Mouse (Mus musculus): Measurements from ENCODE around the gene Slc52a3.

The Slc52a3 gene

DNA sequence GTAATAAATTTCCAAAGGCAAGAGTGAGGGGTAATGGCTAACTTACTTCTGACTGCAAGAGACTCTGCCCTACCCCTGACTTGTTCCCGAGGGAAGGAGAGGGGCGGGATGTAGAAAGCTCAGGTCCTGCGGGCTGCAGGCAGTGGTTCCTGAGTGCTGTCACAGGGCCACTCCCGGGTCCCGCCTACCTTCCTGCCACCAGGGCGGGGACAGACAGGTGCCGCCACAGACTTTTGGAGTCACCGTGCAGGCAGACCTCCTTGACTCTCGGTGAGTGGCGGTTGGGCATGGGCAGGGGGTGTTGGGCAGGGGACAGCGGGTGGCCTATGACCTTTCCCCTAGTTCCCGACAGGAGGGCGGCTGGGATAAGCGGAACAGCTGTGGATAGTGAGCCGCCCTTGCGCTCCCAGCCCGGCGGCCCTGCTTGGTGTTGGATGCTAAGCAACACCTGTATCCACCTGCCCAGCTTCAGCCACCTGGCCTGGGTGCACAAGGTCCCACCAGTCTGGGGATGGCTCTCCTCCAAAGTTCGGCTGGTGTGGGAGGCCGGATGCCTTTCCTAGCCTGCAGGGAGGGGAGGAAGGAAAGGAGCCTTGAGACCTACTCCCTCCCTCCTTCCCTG is 3.5 kb downstream of the Slc52a3 start:
- no peak for DNase-seq (ENCODE audit: low read depth, low spot score)

DNA sequence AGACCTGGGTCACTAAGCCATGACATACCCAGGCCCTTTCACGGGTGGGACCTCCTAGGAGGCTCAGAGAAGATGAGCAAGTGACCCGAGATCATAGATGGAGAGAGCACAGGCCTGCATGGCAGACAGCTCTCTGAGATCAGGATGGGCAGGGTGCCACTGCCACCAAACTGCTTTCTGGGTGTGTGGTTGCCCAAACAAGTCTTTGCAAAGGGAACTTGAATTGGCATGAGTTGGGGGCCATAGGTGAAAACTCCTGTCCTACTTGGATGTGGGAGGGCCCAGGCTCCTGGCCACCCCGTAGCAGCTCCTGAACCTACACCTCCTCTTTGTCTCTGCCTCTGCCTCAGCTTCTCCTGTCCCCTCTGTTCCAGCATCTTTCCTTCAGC is 4.0 kb downstream of the Slc52a3 start:
- DNase-seq (ENCODE audit: low read depth, low spot score): no peak

DNA sequence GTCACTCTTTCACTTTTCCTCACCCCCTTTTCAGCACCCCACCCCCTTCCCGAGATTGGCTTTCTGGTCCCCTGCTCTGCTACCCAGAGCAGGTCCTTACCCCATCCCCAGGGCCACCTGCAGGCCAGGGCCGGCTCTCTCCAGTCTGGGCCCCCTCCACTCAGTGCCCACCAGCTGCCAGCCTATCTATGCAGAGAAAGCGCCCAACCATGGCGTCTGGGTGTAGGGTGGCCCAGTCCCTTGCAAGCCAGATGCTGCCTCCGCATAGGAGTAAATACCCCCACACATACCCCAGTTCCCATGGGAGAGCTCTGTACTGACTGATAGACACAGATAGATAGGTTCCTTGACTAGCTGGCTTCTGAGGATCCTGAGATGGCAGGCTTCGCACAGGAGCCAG is 4.4 kb downstream of the Slc52a3 start:
- DNase-seq (ENCODE audit: low read depth, low spot score): no peak

DNA sequence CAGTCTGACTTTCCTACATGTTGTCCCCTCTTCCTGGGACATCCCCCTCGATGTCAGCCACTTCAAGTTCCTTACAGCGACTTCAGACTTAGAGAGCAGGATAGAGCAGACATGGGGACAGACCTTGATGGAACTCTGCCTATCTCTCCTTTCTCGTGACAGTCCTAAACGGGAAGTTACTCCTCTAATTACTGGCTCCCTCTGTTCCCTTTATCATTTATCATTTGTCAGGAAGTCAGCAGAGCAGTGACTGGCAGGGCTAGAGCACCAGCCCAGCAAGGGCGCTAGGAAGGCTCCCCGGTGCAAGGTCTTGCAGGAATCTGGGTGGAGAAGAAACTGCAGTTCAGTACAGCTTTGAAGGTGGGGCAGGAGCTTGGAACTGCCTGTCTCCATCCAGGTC is 6.2 kb downstream of the Slc52a3 start:
- DNase-seq (ENCODE audit: low read depth, low spot score): no peak

DNA sequence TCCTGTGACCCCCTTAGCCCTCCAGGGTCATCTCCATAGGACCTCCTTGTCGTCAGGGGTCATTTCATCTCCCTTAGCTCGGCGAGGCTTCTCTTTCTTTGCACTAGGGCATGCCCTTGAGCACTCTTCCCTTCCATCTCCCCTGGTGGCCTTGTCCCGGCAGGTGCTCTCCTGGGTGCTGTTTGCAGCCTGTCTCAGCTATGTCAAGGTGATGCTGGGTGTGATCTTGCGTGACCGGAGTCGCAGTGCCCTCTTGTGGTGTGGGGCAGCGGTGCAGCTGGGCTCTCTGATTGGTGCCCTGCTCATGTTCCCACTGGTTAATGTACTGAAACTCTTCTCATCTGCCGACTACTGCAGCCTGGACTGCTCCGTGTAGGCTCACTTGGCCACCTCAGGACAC is 11.5 kb downstream of the Slc52a3 start:
- no peak for DNase-seq (ENCODE audit: low read depth, low spot score)

DNA sequence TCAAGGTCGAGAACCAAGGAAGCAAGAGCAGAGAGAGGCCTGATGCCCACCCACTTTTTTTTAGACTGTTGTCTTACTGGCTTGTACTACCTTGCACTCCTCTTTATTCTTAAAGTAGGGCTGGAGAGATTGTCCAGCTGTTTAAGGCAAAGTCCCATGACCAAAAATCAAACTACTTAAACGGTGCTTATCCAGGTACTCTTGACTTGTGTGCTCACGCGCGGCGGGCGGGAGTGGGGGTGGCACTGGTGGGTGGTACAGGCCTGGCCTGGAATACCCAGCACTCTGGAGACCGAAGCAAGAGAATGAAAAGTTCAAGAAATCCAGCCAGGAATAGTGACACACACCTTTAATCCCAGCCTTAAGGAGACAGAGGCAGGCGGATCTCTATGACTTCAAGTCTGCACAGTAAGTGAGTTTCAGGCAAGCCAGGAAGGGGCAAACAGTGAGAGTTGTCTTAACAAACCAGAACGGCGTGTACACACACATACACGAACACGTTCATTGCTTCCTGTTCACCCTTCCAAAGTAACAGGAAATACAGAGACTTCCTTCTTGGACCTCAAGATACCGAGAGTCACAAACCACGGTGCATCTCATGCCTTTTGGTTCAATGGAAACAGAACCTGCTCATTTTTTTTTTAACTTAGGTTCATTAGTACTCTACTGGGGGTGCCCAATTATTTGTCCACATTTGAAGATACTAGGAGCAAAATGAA is 12.9 kb downstream of the Slc52a3 start:
- no peak for DNase-seq (ENCODE audit: low read depth, low spot score)

DNA sequence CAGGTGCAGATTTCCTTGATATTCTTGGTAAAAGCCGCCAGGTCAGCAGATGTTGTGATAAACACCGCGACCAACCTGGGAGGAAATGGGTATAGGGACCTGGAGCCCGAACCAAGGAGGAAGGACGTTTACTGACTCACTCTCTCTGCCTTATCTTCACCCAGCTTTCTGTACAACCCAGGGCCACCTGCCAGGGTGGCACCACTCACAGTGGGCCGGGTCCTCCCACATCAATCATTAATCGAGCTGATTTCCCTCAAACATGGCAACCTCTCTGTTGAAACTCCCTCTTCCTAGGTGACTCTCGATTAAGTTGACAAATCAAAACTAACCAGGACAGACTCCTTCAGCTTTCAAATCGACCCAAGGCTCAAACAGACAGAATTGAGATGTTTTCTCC is 13.9 kb downstream of the Slc52a3 start:
- no peak for DNase-seq (ENCODE audit: low read depth, low spot score)

DNA sequence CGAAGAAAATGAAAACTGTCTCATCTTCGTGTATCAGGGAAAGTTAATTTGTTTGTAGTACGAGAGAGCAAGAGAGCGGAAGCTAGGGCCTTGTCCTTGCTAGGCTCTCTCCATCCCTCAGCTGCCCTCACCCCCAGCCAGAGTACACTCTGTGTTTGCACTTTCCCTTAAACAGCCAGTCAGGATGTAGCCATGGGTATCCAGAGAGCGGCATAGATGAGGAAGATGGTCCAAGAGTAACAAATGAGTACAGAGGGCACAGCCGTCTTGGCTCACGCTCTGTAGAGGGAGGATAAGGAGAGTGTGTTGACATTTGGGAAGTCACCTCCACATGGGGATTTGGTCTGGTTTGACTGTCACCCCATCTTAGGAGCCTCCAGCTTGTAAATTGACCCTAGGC is 14.3 kb downstream of the Slc52a3 start:
- no peak for DNase-seq (ENCODE audit: low read depth, low spot score)

DNA sequence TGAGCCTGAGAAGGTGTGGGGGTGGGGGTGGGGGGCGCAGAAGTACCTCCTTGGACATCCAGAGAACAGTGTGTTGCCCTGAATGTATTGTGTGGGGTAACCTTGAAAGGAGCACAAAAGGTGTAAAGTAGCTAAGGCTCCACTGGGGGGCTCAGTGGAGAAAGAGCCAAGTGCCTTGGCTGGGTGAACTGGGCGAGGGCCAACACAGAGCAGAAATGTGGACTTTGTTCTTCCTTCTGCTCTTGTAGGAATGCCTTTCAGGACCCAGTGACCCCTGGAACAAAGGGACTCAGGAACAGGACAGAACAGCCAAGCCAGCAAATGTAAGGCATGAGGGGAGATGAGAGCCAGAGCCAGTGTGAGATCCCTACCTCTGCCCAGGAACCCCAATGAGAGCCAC is 15.4 kb downstream of the Slc52a3 start:
- no peak for DNase-seq (ENCODE audit: low read depth, low spot score)

DNA sequence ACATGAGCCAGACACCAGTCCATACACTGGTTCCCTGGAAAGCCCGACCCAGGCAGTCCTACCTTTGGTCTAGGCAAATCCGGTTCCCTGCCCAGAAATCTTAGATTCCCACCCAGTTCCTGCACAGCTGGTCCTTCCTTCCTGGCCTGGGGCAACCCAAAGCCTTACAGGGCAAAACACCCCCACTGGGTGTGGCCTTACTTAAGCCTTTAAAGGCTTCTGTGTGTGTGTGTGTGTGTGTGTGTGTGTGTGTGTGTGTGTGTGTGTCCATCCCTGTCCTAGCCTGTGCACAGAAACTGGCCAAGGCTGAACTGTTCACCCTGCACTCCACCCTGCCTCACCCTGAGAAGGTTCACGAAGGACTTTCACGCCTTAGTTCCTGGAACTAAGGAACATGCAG is 15.9 kb downstream of the Slc52a3 start:
- DNase-seq (ENCODE audit: low read depth, low spot score): no peak

DNA sequence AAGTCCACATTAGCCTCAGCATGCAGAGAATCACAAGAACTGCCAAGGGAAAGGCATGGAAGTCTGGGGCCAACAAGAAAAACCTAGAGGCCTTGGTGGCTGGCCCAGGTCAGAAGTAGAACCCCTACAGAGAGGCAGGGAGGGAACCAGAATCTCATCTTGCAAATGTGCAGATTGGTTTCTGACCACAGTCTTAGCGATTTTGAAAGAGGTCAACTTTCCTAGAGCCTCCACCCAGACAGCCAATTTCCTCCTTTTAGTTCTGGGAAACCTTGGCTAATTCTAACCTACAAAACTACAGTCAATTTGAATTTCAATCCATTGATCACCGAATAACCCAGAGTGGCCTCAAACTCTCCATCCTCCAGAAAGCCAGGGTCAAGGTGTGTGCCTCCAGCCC is 16.4 kb downstream of the Slc52a3 start:
- DNase-seq (ENCODE audit: low read depth, low spot score): no peak

DNA sequence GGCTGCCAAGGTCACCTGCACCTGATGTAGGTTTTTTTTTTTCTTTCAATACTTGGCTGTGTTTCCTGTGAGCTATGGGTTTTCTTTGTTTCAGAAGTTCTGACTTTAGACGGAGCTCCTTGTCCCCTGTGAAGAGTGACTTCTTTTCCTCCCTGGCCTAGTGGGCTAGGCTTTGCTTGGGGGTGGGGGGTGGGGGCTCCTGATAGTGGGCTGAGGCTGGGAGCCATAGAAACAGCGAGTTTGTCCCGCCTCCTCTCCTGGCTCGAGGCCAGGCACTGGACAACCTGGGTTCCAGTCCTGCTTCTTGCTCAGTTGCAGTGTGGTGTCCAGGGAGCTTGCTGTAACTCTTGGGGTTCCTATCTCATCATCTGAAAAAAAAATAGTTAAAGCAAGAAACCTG is 19.7 kb downstream of the Slc52a3 start:
- no peak for DNase-seq (ENCODE audit: low read depth, low spot score)

DNA sequence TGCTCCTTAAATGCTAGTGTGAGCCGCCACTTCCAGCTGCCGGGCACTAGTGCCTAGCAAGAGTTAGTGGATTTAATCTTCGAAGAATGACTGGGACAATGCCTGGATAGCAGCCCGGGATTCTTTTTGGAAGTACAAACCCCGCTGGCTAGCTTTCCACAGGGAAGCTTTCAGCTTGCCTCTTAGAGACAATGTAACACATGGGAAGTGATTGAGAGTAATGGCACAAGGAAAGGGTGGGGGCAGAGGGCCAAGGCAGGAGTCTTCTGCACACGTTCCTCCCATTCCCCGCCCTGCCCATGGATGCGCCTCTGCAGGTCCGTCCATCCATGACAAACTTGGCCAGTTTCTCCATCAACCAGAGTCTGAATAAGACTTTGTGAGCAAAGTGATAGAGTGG is 20.4 kb downstream of the Slc52a3 start:
- no peak for DNase-seq (ENCODE audit: low read depth, low spot score)

DNA sequence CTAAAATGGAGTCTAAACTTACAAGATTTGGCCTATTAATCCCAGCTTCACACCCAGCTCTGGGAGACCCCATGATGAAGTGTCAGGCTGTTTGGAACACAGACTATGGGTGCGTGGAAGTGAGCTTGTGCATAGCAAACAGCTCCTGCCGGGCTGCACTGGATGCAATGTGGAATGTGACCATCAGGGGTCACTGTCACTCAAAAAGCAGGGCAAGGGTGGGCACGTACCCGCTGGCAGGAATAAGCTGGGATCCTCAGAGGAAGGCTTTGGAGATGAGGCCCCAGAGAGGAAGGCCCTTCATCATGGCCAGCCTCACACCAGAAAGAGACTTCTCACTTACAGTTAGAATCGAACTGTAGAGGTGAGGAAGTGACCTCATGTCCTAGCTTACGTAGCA is 23.9 kb downstream of the Slc52a3 start:
- DNase-seq (ENCODE audit: low read depth, low spot score): no peak

DNA sequence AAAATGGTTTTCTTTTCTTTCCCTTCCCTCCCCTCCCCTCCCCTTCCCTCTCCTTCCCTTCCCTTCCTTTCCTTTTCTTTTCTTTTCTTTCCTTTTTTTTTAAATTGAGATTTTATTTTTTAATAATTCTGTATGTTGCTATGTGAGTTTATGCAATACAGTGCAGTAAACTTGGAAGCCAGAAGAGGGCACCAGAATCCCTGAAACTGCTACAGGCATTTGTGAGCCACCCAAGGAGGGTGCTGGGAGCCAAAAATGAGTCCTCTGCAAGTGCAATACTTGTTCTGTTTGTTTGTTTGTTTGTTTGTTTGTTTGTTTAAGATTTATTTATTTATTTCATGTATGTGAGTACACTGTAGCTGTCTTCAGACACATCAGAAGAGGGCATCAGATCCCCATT is 25.7 kb downstream of the Slc52a3 start:
- no peak for DNase-seq (ENCODE audit: low read depth, low spot score)

DNA sequence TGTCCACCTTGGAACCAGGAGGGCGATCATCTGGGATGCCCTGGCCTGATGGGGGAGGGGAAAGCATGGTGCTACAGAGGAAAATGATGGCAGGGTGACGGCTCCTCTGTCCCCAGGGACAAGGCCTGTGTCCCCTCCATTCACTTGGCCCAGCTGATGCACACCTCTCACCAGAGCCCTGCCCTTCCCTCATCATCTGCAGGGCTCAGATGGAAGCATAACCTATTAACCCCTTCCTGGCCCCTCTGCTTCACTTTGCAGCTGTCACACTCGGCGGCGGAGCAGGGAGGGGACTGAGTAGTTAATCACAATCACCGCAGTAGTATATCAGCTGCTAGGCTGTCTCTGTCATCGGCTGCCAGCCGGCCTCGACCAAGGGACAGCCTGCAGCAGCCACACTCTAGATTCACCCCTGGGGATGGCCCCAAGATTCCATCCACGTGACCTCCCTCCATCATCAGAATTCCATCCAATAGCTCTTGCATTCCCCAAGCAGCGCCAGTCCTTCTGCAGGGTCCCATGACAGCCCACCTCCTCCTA is 28.6 kb downstream of the Slc52a3 start:
- no peak for DNase-seq (ENCODE audit: low read depth, low spot score)

DNA sequence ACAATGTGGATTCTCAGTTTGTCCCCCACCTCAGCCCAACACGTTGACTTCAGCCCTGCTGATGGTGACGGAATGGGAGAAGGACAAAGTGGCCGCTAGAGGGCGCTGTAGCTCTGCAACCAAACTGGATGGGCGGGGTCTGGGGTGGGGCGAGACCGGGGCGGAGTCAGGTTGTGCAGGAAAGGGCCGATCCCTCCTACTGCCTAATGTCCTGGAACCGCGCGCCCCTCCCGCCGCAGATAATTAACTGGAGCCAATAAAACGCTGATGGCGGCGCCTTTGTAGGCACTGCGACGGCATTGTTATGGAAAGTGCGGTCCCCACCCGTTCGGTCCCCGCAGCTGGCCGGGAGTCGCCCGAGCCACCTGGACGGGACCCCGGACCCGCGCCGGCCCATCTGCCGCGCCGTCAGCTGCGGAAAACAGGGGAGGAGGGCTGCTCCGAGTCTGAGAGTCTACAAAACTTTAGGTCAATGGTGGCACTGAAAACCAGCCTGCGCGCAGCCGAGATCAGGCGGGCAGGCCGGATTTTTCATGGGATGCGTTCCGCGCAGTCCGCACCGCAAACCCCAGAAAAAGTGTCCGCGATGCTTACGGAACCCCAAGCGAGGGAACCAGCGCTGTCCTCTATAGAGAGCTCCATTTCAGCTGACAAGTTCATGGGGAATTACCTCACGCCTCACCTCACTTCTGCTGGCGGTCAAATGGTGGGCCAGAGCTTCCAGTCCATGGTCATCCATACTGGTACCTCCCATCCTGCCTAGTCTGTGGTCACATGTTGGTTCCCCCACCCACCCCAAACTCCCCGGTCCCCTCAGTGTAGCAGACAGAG is 33.2 kb downstream of the Slc52a3 start:
- peak; percentile 88 for DNase-seq (ENCODE audit: low read depth, low spot score)

DNA sequence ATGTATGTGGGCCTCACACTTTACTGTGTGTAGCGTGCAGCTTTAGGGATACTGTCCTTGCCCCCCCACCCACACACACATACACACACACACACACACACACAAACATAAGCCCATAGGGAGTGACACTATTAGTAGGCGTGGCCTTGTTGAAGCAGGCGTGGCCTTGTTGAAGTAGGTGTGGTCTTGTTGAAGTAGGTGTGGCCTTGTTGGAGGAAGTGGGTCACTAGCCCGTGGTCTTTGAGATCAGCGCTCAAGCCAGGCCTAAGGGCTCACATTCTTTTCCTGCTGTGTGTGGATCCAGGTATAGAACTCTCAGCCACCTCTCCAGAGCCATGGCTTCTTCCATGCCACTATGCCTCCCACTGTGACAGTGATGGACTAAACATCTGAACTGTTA is 34.7 kb downstream of the Slc52a3 start:
- no peak for DNase-seq (ENCODE audit: low read depth, low spot score)

DNA sequence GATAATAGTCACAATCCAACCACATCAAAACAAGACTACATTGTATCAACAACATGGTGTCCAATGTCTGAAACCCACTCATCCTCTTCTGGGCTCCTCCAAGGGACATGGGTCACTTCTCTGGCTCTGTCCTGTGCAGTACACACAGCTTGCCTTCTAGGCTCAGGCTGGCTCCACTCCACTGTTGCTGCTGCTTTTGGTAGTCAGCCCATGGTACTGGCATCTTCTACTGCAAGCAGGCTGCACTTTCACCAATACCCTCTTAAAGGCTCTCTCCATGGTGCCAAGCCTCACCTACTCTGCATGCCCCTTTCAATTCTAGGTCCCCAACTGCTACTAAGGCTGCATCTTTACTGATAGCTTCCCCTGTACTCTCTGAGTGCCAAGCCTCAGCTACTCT is 43.8 kb downstream of the Slc52a3 start:
- DNase-seq (ENCODE audit: low read depth, low spot score): no peak

DNA sequence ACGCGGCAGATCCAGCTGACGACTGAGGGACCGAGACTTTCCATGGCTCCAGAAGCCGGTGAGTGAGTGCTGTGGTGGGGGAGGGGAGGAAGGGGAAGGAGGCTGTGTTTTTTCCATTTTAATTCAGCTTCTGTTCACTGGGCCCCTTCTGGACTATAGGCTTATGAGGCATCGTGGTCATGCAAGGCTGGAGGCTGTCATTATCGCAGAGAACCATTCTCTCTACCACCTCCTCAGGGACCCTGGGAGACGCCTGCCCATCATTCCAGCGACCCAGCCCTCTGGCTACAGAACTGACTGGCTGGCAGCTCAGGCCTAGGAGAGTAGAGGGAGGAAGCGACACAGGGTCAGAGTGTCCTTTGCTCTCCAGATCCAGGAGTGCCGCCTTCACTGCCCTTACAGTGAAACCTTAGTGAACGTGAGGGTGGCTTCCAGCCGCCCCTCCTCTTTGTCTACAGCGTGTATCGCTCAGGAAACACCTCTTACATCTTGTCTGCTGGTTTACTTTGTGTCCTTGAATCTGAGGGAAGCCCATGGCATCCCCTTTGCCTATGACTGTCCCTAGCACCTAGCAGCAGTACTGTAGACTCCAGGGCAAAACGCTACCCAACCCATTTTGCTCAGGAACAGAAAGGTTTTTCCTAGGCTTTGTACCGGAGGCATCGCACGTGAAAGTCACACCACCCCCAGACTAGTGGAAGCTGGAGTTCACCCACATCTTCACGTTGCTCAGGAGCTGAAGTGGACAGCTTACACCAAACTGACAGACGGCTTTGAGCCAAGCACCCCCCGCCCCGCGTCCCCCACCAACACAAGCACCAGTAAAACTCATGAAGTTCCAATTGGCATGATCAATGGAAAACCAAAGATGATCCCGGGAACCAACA is 51.0 kb downstream of the Slc52a3 start:
- no peak for DNase-seq (ENCODE audit: low read depth, low spot score)
